Mouse (Mus musculus) gastrocnemius, postnatal 10 days (tissue): Measurements from ENCODE around the gene Itgb6. TPM values are rescaled to one million over a fixed set of nuclear protein-coding genes. Genes with fewer than 3 reads are reported as not detected.

Experiments
- DNase-seq: peaks from one replicate; pipeline ENCODE4 v3.0.0; 2021; ENCODE audit warnings: mixed read lengths
- total RNA-seq, 2 experiments: library from RNA; stranded (reverse); gene quantifications; 2 replicates each; pipeline ENCODE4 v1.2.3; 2021

The Itgb6 gene
- total RNA-seq, 2 experiments from 2014 or later = 29.2 to 30.5 TPM

- no peak for DNase-seq
Measured at GRCm38 (mm10) chr2:60712891-60713290, 9.6 kb downstream of the Itgb6 start.

GRCm38 (mm10) chr2:60712483-60712882 lies 10.0 kb downstream of the Itgb6 start:
- DNase-seq = no peak

- no peak for DNase-seq
Measured at GRCm38 (mm10) chr2:60711098-60711880, 11.2 kb downstream of the Itgb6 start.

GRCm38 (mm10) chr2:60710317-60710716 lies 12.1 kb downstream of the Itgb6 start:
- no peak for DNase-seq

GRCm38 (mm10) chr2:60708671-60709070 lies 13.8 kb downstream of the Itgb6 start:
- no peak for DNase-seq

- no peak for DNase-seq
Measured at GRCm38 (mm10) chr2:60706866-60707265, 15.6 kb downstream of the Itgb6 start.

- DNase-seq = no peak
Measured at GRCm38 (mm10) chr2:60705426-60705825, 17.0 kb downstream of the Itgb6 start.

GRCm38 (mm10) chr2:60703315-60703714 lies 19.1 kb downstream of the Itgb6 start:
- DNase-seq = no peak

GRCm38 (mm10) chr2:60700956-60701355 lies 21.5 kb downstream of the Itgb6 start:
- no peak for DNase-seq

GRCm38 (mm10) chr2:60700013-60700412 lies 22.4 kb downstream of the Itgb6 start:
- DNase-seq = no peak

GRCm38 (mm10) chr2:60699591-60699990 lies 22.9 kb downstream of the Itgb6 start:
- DNase-seq = no peak

- DNase-seq = peak; percentile 34
Measured at GRCm38 (mm10) chr2:60698155-60698554, 24.3 kb downstream of the Itgb6 start.

- DNase-seq = no peak
Measured at GRCm38 (mm10) chr2:60697530-60697929, 24.9 kb downstream of the Itgb6 start.

- no peak for DNase-seq
Measured at GRCm38 (mm10) chr2:60696559-60696958, 25.9 kb downstream of the Itgb6 start.

- DNase-seq = no peak
Measured at GRCm38 (mm10) chr2:60695706-60696105, 26.7 kb downstream of the Itgb6 start.

GRCm38 (mm10) chr2:60694563-60694962 lies 27.9 kb downstream of the Itgb6 start:
- DNase-seq = no peak

GRCm38 (mm10) chr2:60692239-60692638 lies 30.2 kb downstream of the Itgb6 start:
- DNase-seq = no peak

GRCm38 (mm10) chr2:60690212-60690611 lies 32.2 kb downstream of the Itgb6 start:
- no peak for DNase-seq

- peak; percentile 67 for DNase-seq
Measured at GRCm38 (mm10) chr2:60688944-60689615, 33.4 kb downstream of the Itgb6 start.

GRCm38 (mm10) chr2:60688150-60688549 lies 34.3 kb downstream of the Itgb6 start:
- no peak for DNase-seq

- DNase-seq = no peak
Measured at GRCm38 (mm10) chr2:60685973-60686372, 36.5 kb downstream of the Itgb6 start.

- no peak for DNase-seq
Measured at GRCm38 (mm10) chr2:60684168-60684567, 38.3 kb downstream of the Itgb6 start.

- DNase-seq = no peak
Measured at GRCm38 (mm10) chr2:60682554-60682953, 39.9 kb downstream of the Itgb6 start.

- DNase-seq = no peak
Measured at GRCm38 (mm10) chr2:60674413-60674812, 48.0 kb downstream of the Itgb6 start.
